Mouse (Mus musculus): ENCODE measurements around the gene Igsf21. TPM values are rescaled to one million over a fixed set of nuclear protein-coding genes. Genes with fewer than 3 reads are reported as not detected.

Gene Igsf21
- polyA plus RNA-seq, 1 experiment from 2014 or later, result not detected

- ATAC-seq (no peak), DNase-seq (ENCODE audit: low read depth, low spot score) (no peak)
- POLR2A ChIA-PET, result no interaction called here
- CTCF ChIA-PET, result no interaction called here
- H3K27me3 ChIP-seq, result peaks cover 3% of the 10 kb centered on the region
- in situ Hi-C loops (cut with MboI; ENCODE audit: low pct_unique_long_range_greater_than_20kb), result no loop called here
- no peak for TF ChIP-seq CTCF (IDR thresholded peaks at IDR 0.05)
These were observed 11.0 kb downstream of the Igsf21 start for GRCm38 (mm10) chr4:140235361-140236153.

- CTCF ChIA-PET, result no interaction called here
- ATAC-seq (no peak), DNase-seq (ENCODE audit: low read depth, low spot score) (no peak)
- POLR2A ChIA-PET, result no interaction called here
- H3K27me3 ChIP-seq, result peaks cover 3% of the 10 kb centered on the region
- in situ Hi-C loops (cut with MboI; ENCODE audit: low pct_unique_long_range_greater_than_20kb), result no loop called here
- TF ChIP-seq CTCF (IDR thresholded peaks at IDR 0.05), result no peak
These were observed 12.0 kb downstream of the Igsf21 start for GRCm38 (mm10) chr4:140234412-140235205.

DNA sequence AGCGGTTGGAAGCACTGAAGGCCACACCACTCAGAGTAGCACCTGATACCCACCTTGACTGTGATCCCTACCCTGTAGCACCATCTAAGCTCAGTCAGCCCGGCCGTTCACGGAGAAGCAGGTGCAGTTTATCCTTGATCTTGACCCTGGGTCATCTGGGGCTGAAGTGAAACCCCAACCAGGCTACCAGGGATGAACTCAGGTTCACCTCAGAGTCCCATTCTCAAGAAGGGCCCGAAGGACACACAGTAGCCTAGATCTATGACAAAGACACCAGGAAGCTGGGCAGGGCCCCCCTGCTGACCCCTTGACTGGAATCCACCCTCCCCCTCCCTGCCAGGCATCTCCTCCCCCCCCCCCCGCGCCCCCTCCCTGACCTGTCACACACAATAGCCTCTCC lies 18.7 kb downstream of the Igsf21 start:
- ChIA-PET CTCF (no interaction called here), POLR2A (no interaction called here)
- DNase-seq (ENCODE audit: low read depth, low spot score), result no peak
- TF ChIP-seq CTCF (IDR thresholded peaks at IDR 0.05), result no peak
- H3K27me3 ChIP-seq, result peaks cover 26% of the 10 kb centered on the region
- in situ Hi-C loops (cut with MboI; ENCODE audit: low pct_unique_long_range_greater_than_20kb), result no loop called here
- no peak for ATAC-seq

DNA sequence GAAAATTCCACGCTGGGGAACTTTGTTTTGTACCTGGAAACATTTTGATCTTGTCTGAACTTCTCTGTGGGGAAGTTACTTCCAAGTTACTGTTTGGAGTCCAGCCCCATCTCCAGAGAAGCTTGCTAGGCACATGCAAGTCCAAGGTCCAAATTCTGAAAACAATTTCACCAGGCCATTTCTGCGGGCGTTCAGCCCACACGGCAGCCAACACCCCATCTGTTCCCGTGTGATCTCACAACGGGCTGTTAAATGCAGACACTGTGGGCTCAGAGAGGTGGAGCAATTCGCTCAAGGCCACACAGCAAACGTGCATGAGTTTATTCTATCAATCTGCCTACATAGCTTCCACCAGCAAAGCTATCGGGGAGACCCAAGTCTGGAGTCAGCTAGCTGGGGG lies 21.4 kb downstream of the Igsf21 start:
- DNase-seq (ENCODE audit: low read depth, low spot score) (no peak), ATAC-seq (no peak)
- CTCF ChIA-PET, result no interaction called here
- in situ Hi-C loops (cut with MboI; ENCODE audit: low pct_unique_long_range_greater_than_20kb), result no loop called here
- peaks cover 43% of the 10 kb centered on the region for H3K27me3 ChIP-seq
- TF ChIP-seq CTCF (IDR thresholded peaks at IDR 0.05), result no peak
- POLR2A ChIA-PET, result no interaction called here

DNA sequence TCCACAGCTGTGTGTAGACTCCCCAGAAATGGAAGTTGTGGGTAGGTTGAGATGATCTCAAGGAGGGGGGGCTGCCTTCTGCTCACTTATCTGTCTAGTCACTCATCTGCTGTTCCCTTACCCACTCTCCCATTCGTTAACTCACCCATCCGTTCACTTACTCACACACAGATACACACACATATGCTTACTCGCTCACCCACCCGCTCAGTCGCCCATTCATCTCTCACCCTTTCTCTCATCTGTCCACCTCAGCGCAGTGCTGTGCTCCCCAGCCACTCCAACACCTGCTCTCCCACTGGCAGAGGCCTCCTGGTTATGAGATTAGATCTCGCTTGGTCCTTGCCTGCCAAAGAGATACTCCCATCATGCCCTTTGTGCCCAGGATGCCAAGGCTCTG lies 22.1 kb downstream of the Igsf21 start:
- DNase-seq (ENCODE audit: low read depth, low spot score) (no peak), ATAC-seq (no peak)
- CTCF ChIA-PET, result no interaction called here
- POLR2A ChIA-PET, result no interaction called here
- TF ChIP-seq CTCF (IDR thresholded peaks at IDR 0.05), result no peak
- peaks cover 43% of the 10 kb centered on the region for H3K27me3 ChIP-seq
- in situ Hi-C loops (cut with MboI; ENCODE audit: low pct_unique_long_range_greater_than_20kb), result no loop called here

GRCm38 (mm10) chr4:140223067-140223466 lies 23.5 kb downstream of the Igsf21 start:
- ATAC-seq, result no peak
- ChIA-PET POLR2A (no interaction called here), CTCF (no interaction called here)
- in situ Hi-C loops (cut with MboI; ENCODE audit: low pct_unique_long_range_greater_than_20kb), result no loop called here
- H3K27me3 ChIP-seq, result peaks cover 37% of the 10 kb centered on the region
- TF ChIP-seq CTCF (IDR thresholded peaks at IDR 0.05), result no peak
- DNase-seq (ENCODE audit: low read depth, low spot score), result no peak

GRCm38 (mm10) chr4:140220326-140221093 lies 26.1 kb downstream of the Igsf21 start:
- in situ Hi-C loops (cut with MboI; ENCODE audit: low pct_unique_long_range_greater_than_20kb), result no loop called here
- ChIA-PET POLR2A (no interaction called here), CTCF (no interaction called here)
- TF ChIP-seq CTCF (IDR thresholded peaks at IDR 0.05), result no peak
- no peak for DNase-seq (ENCODE audit: low read depth, low spot score)
- peaks cover 42% of the 10 kb centered on the region for H3K27me3 ChIP-seq
- no peak for ATAC-seq

GRCm38 (mm10) chr4:140218853-140219852 lies 27.4 kb downstream of the Igsf21 start:
- no peak for TF ChIP-seq CTCF (IDR thresholded peaks at IDR 0.05)
- ATAC-seq (no peak), DNase-seq (ENCODE audit: low read depth, low spot score) (no peak)
- POLR2A ChIA-PET, result no interaction called here
- peaks cover 36% of the 10 kb centered on the region for H3K27me3 ChIP-seq
- CTCF ChIA-PET, result no interaction called here
- in situ Hi-C loops (cut with MboI; ENCODE audit: low pct_unique_long_range_greater_than_20kb), result no loop called here

- no peak for TF ChIP-seq CTCF (IDR thresholded peaks at IDR 0.05)
- POLR2A ChIA-PET, result no interaction called here
- ATAC-seq (no peak), DNase-seq (ENCODE audit: low read depth, low spot score) (no peak)
- CTCF ChIA-PET, result no interaction called here
- H3K27me3 ChIP-seq, result peaks cover 28% of the 10 kb centered on the region
- in situ Hi-C loops (cut with MboI; ENCODE audit: low pct_unique_long_range_greater_than_20kb), result no loop called here
These were observed 28.2 kb downstream of the Igsf21 start for GRCm38 (mm10) chr4:140218384-140218783.

DNA sequence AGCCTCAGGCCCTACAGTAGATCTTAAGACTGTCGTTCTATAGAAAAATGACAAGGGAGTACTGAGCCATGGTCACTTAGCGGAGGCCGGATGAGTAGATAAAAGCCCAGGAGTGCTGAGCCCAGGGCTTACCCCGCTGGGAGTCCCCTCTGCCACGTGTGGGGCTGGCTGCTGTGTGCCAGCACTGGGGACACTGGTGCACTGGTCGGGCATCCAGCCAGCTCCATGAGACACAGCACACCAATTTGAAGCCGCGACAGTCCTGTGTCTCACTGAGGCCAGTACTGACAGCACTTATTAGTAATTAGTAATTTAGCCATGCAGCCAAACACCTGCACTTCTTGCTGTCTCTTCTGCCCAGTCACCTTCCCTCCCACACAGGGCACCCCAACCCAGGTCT lies 28.6 kb downstream of the Igsf21 start:
- TF ChIP-seq CTCF (IDR thresholded peaks at IDR 0.05), result no peak
- POLR2A ChIA-PET, result no interaction called here
- no peak for DNase-seq (ENCODE audit: low read depth, low spot score)
- in situ Hi-C loops (cut with MboI; ENCODE audit: low pct_unique_long_range_greater_than_20kb), result no loop called here
- H3K27me3 ChIP-seq, result peaks cover 27% of the 10 kb centered on the region
- CTCF ChIA-PET, result no interaction called here
- ATAC-seq, result no peak
